ENCODE assay signal across 14 mouse cellular contexts in the genomic region with DNA sequence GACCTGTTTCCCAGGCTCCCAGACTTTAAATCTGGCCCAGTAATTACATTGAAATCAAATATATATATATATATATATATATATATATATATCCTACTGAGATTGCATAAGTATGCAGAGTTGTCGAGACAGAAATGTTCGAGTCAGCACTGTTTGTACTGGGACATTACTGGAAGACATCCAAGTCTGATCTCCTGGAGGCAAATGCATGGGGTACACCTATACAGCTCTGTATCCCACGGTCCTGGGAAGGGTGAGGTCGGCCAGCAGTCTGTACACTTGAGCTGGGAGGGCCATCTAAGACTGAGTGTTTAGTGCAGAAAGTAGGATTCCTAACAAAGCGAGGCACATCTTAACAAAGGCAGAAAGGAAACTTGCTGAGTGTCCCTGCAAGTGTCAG. TPM values are rescaled to one million over a fixed set of nuclear protein-coding genes. Genes with fewer than 3 reads are reported as not detected.
DNase-seq lines count a peak whose midpoint lies in the region; ATAC-seq lines count a peak whose summit lies in the region.
"Had no signal": no experiment of that assay in that cellular context is flagged by ENCODE, and none has a peak within 500 bp of the region (broad histone marks: within the 10 kb centered on the region; RNA-seq: fewer than 3 reads in every experiment).

No protein-coding gene starts in this region.

- no peak overlapping the region for H3K4me3 ChIP-seq in heart, embryonic 14.5 days (ENCODE audit: control insufficient read depth in 1 of 2, insufficient read depth in 1 of 2, low read depth in 1 of 2, low read length in 2 of 2)
- H3K4me3 ChIP-seq in liver, embryonic 13.5 days (replicated peaks) = no peak overlapping the region
- H3K4me3 ChIP-seq in liver, embryonic 11.5 days (ENCODE audit: low read depth, low read length) = no peak overlapping the region
- no peak overlapping the region for H3K4me3 ChIP-seq in limb, embryonic 15.5 days

- no peaks in the 10 kb centered on the region for H3K27me3 ChIP-seq in heart, embryonic 14.5 days (ENCODE audit: control insufficient read depth, insufficient read depth, low read length)
- no peaks in the 10 kb centered on the region for H3K27me3 ChIP-seq in liver, embryonic 13.5 days
- no peaks in the 10 kb centered on the region for H3K27me3 ChIP-seq in liver, embryonic 11.5 days (replicated peaks; ENCODE audit: control insufficient read depth, insufficient read depth, low read length)
- no peaks in the 10 kb centered on the region for H3K27me3 ChIP-seq in limb, embryonic 15.5 days

- intact Hi-C loops in heart, postnatal 10 days (cut with DNase I) = loop anchor here (5.0 kb wide), 1 partner anchor 33 kb away; no protein-coding TSS in a partner anchor

- WGBS in heart, embryonic 14.5 days = 19% methylated on average over 5 of the region's 5 CpGs
- 55% methylated on average over 5 of the region's 5 CpGs for WGBS in liver, embryonic 13.5 days (ENCODE audit: insufficient replicate concordance)
- WGBS in liver, embryonic 11.5 days = 66% methylated on average over 5 of the region's 5 CpGs
- WGBS in limb, embryonic 15.5 days = 21% methylated on average over 5 of the region's 5 CpGs

- DNase-seq in heart, postnatal 10 days = no peak
- no peak for DNase-seq in liver, embryonic 13.5 days
- DNase-seq in liver, embryonic 11.5 days (ENCODE audit: low spot score) = no peak
- peak; percentile 62 for DNase-seq in brain, adult 2 months (ENCODE audit: low read depth, low spot score)
- DNase-seq in yolk sac, embryonic 10.5 days (ENCODE audit: low spot score) = no peak
- DNase-seq in thymus, postnatal 10 days (ENCODE audit: low spot score in 2 of 2) = no peak
- DNase-seq: gastrocnemius, postnatal 10 days; kidney, adult 18-20 months; retina, postnatal 1 day had no signal

- peak overlapping the region; percentile 50; the same call in 1 of the 2 replicates for H3K9ac ChIP-seq in heart, embryonic 14.5 days (ENCODE audit: low read length)
- H3K9ac ChIP-seq in liver, embryonic 13.5 days = peak overlapping the region; percentile 19; the same call in 1 of the 2 replicates
- H3K9ac ChIP-seq in liver, embryonic 11.5 days (ENCODE audit: low read depth, low read length) = no peak overlapping the region
- H3K9ac ChIP-seq in limb, embryonic 15.5 days = no peak overlapping the region

- no peak for ATAC-seq in heart, embryonic 14.5 days (ENCODE audit: insufficient number of reproducible peaks, insufficient read depth, low FRiP score, low read depth)
- no peak for ATAC-seq in liver, embryonic 13.5 days (ENCODE audit: low read depth)
- ATAC-seq in liver, embryonic 11.5 days (replicated peaks; ENCODE audit: low FRiP score) = no peak
- ATAC-seq in limb, embryonic 15.5 days (ENCODE audit: insufficient number of reproducible peaks, low FRiP score, low TSS enrichment, low read depth) = peak; percentile 61; the same call in 1 of the 2 replicates
- ATAC-seq: CD4-positive, CD25-positive, alpha-beta regulatory T cell, adult 4 months had no signal

- no peaks in the 10 kb centered on the region for H3K9me3 ChIP-seq in heart, embryonic 14.5 days (ENCODE audit: control insufficient read depth, low read length)
- H3K9me3 ChIP-seq in liver, embryonic 13.5 days (replicated peaks) = no peaks in the 10 kb centered on the region
- no peaks in the 10 kb centered on the region for H3K9me3 ChIP-seq in liver, embryonic 11.5 days (ENCODE audit: control insufficient read depth, low read length)
- H3K9me3 ChIP-seq in limb, embryonic 15.5 days = no peaks in the 10 kb centered on the region

- H3K36me3 ChIP-seq in heart, embryonic 14.5 days (ENCODE audit: control insufficient read depth, insufficient read depth, low read length) = no peaks in the 10 kb centered on the region
- H3K36me3 ChIP-seq in liver, embryonic 13.5 days = peaks cover 58% of the 10 kb centered on the region
- H3K36me3 ChIP-seq in liver, embryonic 11.5 days (ENCODE audit: control insufficient read depth, insufficient read depth, low read length) = no peaks in the 10 kb centered on the region
- H3K36me3 ChIP-seq in limb, embryonic 15.5 days = 0 out of 2 replicates have a peak, but pooled peaks cover 4% of the 10 kb centered on the region

- H3K4me1 ChIP-seq in heart, embryonic 14.5 days (ENCODE audit: control insufficient read depth in 2 of 2, insufficient read depth in 2 of 2, low read length in 2 of 2) = peaks cover 23 to 51% of the 10 kb centered on the region in 2 experiments
- peaks cover 98% of the 10 kb centered on the region for H3K4me1 ChIP-seq in liver, embryonic 13.5 days (replicated peaks)
- peaks cover 52% of the 10 kb centered on the region for H3K4me1 ChIP-seq in liver, embryonic 11.5 days (replicated peaks; ENCODE audit: control insufficient read depth, insufficient read depth, low read length)
- H3K4me1 ChIP-seq in limb, embryonic 15.5 days = peaks cover 39% of the 10 kb centered on the region

- H3K4me2 ChIP-seq in heart, embryonic 14.5 days (ENCODE audit: low read length) = peak overlapping the region; percentile 29; the same call in 1 of the 2 replicates
- H3K4me2 ChIP-seq in liver, embryonic 13.5 days = no peak overlapping the region
- no peak overlapping the region for H3K4me2 ChIP-seq in liver, embryonic 11.5 days
- H3K4me2 ChIP-seq in limb, embryonic 15.5 days = no peak overlapping the region

- peak overlapping the region; percentile 56 to 62 for H3K27ac ChIP-seq in heart, embryonic 14.5 days (replicated peaks in 1 of 2; ENCODE audit: control insufficient read depth in 1 of 2, insufficient read depth in 1 of 2, low read depth in 2 of 2, low read length in 2 of 2)
- peak overlapping the region; percentile 99 for H3K27ac ChIP-seq in liver, embryonic 13.5 days
- no peak overlapping the region for H3K27ac ChIP-seq in liver, embryonic 11.5 days (ENCODE audit: low read depth, low read length)
- H3K27ac ChIP-seq in limb, embryonic 15.5 days = peak overlapping the region; percentile 55

RNA-seq across cellular contexts. Expression of gene Eef2k, which starts 27.3 kb away (rescaled TPM):
- polyA plus RNA-seq in heart, embryonic 14.5 days (2014; fragmentation: Nextera tagmentation; extraction: Ambion mirVana) = 12.1 and 12.4 TPM in 2 replicates
- 10 to 100 TPM; 37.0 to 37.2 TPM for total RNA-seq in heart, postnatal 10 days (2021)
- 42.2 and 44.2 TPM in 2 replicates for polyA plus RNA-seq in liver, embryonic 13.5 days (2015; fragmentation: Nextera tagmentation; extraction: Ambion mirVana)
- 21.2 and 23.2 TPM in 2 replicates for polyA plus RNA-seq in liver, embryonic 11.5 days (2014; fragmentation: Nextera tagmentation; extraction: Ambion mirVana)
- polyA plus RNA-seq in limb, embryonic 15.5 days (2015; fragmentation: Nextera tagmentation; extraction: Ambion mirVana) = 83.7 and 87.9 TPM in 2 replicates

RNA-seq across cellular contexts. Expression of gene Polr3e, which starts 47.7 kb away (rescaled TPM):
- polyA plus RNA-seq in heart, embryonic 14.5 days (2014; fragmentation: Nextera tagmentation; extraction: Ambion mirVana) = 8.2 and 13.4 TPM in 2 replicates
- 10 to 100 TPM; 15.1 to 15.4 TPM for total RNA-seq in heart, postnatal 10 days (2021)
- polyA plus RNA-seq in liver, embryonic 13.5 days (2015; fragmentation: Nextera tagmentation; extraction: Ambion mirVana) = 19.3 and 21.1 TPM in 2 replicates
- 30.0 and 31.3 TPM in 2 replicates for polyA plus RNA-seq in liver, embryonic 11.5 days (2014; fragmentation: Nextera tagmentation; extraction: Ambion mirVana)
- polyA plus RNA-seq in limb, embryonic 15.5 days (2015; fragmentation: Nextera tagmentation; extraction: Ambion mirVana) = 38.4 and 38.6 TPM in 2 replicates

RNA-seq across cellular contexts. Expression of gene Gm5737, which starts 57.7 kb away (rescaled TPM):
- polyA plus RNA-seq in heart, embryonic 14.5 days (2014; fragmentation: Nextera tagmentation; extraction: Ambion mirVana) = not detected in 2 replicates
- total RNA-seq in heart, postnatal 10 days (2021) = not detected
- not detected in 2 replicates for polyA plus RNA-seq in liver, embryonic 13.5 days (2015; fragmentation: Nextera tagmentation; extraction: Ambion mirVana)
- polyA plus RNA-seq in liver, embryonic 11.5 days (2014; fragmentation: Nextera tagmentation; extraction: Ambion mirVana) = not detected in 2 replicates
- not detected in 2 replicates for polyA plus RNA-seq in limb, embryonic 15.5 days (2015; fragmentation: Nextera tagmentation; extraction: Ambion mirVana)
- total RNA-seq: midbrain, postnatal 0 days had no signal
- polyA plus RNA-seq: CD4-positive, CD25-positive, alpha-beta regulatory T cell, adult 4 months; embryonic facial prominence, embryonic 11.5 days; midbrain, postnatal 0 days had no signal

Comparison
In these comparisons a context has a peak if more than half of its experiments do, and no peak if none do; other contexts are left out.
1. H3K9ac ChIP-seq: peak in heart, embryonic 14.5 days (single experiment) and liver, embryonic 13.5 days (single experiment); none in liver, embryonic 11.5 days (single experiment) and limb, embryonic 15.5 days (single experiment).